Mouse (Mus musculus) E14TG2a.4 (cell line): ENCODE measurements around the gene Gm8113.
"Not testable (repeated sequence)": the region's sequence is repeated elsewhere in the genome, so short reads cannot be mapped to it uniquely, and the experiment has no call there.

Source experiments
- H3K27me3 ChIP-seq: 2 replicates; pipeline ENCODE4 v1.6.1; 2014; ENCODE audit warnings: low read length, control low read depth; ENCODE audit not compliant: insufficient read depth
- H3K36me3 ChIP-seq: 2 replicates; pipeline ENCODE4 v1.6.1; 2014; ENCODE audit warnings: low read length, control low read depth; ENCODE audit not compliant: insufficient read depth
- H3K4me1 ChIP-seq: replicated peaks from 2 replicates; pipeline ENCODE4 v1.6.1; 2014; ENCODE audit warnings: low read depth, low read length, control low read depth
- H3K4me3 ChIP-seq: replicated peaks from 2 replicates; pipeline ENCODE4 v1.5.1; 2014; ENCODE audit warnings: mild to moderate bottlenecking, low read length
- H3K9me3 ChIP-seq: 2 replicates; pipeline ENCODE4 v1.6.1; 2014; ENCODE audit warnings: low read length, control low read depth
- CTCF ChIP-seq: conservative IDR thresholded peaks from 2 replicates; pipeline ENCODE4 v1.5.1; 2014; ENCODE audit warnings: low read length

The Gm8113 gene

DNA sequence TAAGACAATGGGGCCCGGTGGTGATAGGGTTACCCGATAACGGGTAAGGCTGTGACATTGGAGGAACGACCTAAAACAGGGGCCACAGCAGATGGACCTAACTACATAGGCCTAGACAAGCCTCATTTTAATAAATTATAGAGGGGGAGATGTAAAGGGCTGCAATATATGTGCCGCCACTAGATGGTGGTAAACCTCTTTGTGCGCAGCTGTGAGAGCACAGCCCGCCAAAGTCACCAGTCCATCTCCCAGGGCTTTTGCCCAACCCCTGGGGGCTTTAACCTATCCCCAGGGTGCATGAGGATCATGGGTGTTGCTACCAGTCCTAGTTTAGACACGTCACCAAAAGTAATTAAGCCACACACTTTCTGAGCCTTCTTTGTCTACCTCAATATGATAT is 7.8 kb downstream of the Gm8113 start:
- not testable (repeated sequence) for H3K27me3 ChIP-seq, H3K4me3 ChIP-seq, H3K36me3 ChIP-seq, H3K9me3 ChIP-seq, H3K4me1 ChIP-seq
- TF ChIP-seq CTCF, result peak; percentile 49

DNA sequence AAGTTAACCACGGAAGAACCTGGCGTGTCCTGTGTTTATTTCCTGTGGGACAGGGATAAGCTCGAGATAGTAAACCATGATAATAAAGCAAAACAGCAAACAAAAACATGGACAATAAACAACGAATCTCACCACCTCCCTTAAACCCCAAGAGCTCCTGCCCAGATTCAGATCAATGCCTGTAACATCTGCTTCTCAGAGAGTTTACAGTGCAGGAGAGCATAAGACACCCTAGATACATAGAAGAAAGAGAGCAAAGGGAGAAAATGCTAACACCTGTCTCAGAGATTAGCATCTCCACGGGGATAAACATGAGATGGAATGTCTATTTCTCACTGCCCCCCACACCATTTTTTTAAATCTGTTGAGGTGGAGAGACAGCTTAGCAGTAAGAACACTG is 8.2 kb downstream of the Gm8113 start:
- H3K27me3 ChIP-seq, result not testable (repeated sequence)

DNA sequence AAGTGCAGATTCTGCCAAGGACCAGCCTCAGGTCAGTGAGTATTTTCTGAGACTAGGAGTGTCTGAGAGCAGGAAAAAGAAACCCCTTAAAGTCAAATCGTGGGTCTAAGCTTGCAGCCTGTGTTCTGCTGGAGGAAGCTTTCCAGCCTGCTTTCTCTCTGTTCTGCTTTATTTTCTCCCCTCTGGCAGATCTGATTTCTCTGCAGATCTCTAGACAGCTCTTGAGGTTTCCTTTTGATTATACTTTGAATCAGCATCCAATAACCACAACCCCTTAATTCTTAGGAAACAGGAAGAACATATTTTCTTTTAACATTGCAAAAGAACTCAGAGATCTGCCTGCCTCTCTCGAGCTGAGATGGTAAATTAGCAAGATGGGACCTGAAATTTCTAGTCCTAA is 28.2 kb downstream of the Gm8113 start:
- H3K36me3 ChIP-seq, H3K4me1 ChIP-seq, H3K9me3 ChIP-seq, H3K27me3 ChIP-seq, H3K4me3 ChIP-seq: not testable (repeated sequence)

More for the DNA sequence above, 8.2 kb downstream of the Gm8113 start:
- H3K36me3 ChIP-seq, H3K9me3 ChIP-seq, H3K4me3 ChIP-seq, H3K4me1 ChIP-seq: not testable (repeated sequence)

DNA sequence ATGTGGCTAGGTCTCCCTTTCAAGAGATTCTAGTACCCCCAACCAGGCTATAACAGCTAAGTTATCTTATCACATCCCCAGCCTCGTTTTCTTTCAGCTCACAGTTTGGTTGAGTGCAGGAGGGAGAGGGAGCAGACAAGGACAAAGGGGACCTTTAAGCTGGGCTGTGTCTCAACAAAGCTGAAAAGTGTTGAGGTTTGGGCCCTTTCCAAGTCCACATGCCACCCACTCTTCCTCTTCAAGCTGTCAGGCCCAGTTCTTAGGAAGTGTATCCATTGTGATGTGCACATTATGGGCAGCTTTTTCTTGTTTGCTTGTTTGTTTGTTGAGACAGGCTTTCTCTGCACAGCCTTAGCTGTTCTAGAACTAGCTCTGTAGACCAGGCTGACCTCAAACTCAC is 29.9 kb downstream of the Gm8113 start:
- not testable (repeated sequence) for H3K9me3 ChIP-seq, H3K36me3 ChIP-seq, H3K4me1 ChIP-seq, H3K4me3 ChIP-seq, H3K27me3 ChIP-seq

DNA sequence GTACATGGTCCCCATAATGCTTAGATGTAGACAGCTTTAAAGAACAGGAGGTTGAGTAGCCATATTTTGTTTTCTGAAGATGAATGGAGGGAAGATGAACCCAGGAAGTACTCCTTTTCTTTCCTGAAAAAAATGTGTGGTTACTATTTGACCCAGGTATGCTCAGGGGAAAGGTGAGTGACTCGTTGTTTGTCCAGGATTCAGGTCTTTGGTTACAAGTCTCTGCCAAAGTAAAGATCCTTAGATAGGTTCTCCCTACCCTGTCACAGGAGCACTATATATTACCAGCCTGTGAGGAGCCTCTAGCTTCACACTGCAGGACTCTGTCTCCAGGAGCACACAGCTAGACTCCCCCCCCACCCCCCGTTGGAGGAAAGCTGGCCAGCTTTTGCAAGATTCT is 31.6 kb downstream of the Gm8113 start, which contains the start of gene Ang5:
TSS of gene Ang5 (plus strand) at position 301 of the 400 bp plus-strand sequence.
- not testable (repeated sequence) for H3K36me3 ChIP-seq, H3K9me3 ChIP-seq, H3K4me1 ChIP-seq, H3K4me3 ChIP-seq, H3K27me3 ChIP-seq
